Mouse (Mus musculus): ENCODE results near the gene Mxd3. TPM values are rescaled to one million over a fixed set of nuclear protein-coding genes. Genes with fewer than 3 reads are reported as not detected.

Gene Mxd3
- polyA plus RNA-seq, 1 experiment from 2014 or later, result 30.2 TPM

- ATAC-seq (replicated peaks; ENCODE audit: low FRiP score, low TSS enrichment, low read depth) (no peak), DNase-seq (ENCODE audit: low spot score) (no peak)
- Histone ChIP-seq H3K36me3 (ENCODE audit: control insufficient read depth, insufficient read depth, low read length) (no peaks in the 10 kb centered on the region), H3K27me3 (replicated peaks; ENCODE audit: control insufficient read depth, insufficient read depth, low read length) (0 out of 2 replicates have a peak, but pooled peaks cover 4% of the 10 kb centered on the region), H3K9ac (ENCODE audit: low read length) (no peak overlapping the region), H3K27ac (ENCODE audit: low read depth) (no peak overlapping the region), H3K4me3 (ENCODE audit: low read depth, low read length) (no peak overlapping the region), H3K4me2 (ENCODE audit: low read length) (no peak overlapping the region), H3K9me3 (ENCODE audit: control insufficient read depth, low read length) (no peaks in the 10 kb centered on the region), H3K4me1 (replicated peaks; ENCODE audit: control insufficient read depth, insufficient read depth, low read length) (no peaks in the 10 kb centered on the region)
- whole genome bisulfite sequencing, result 75% methylated on average over 7 of the region's 7 CpGs
Observed at GRCm38 (mm10) chr13:55368401-55368800, 38.8 kb upstream of the Mxd3 start.

- ATAC-seq (replicated peaks; ENCODE audit: low FRiP score, low TSS enrichment, low read depth) (peak; percentile 98), DNase-seq (ENCODE audit: low spot score) (peak; percentile 95)
- Histone ChIP-seq H3K27ac (ENCODE audit: low read depth) (peak within 1 kb of the TSS; percentile 95), H3K36me3 (ENCODE audit: control insufficient read depth, insufficient read depth, low read length) (peaks cover 37% of the 10 kb centered on the region), H3K9me3 (ENCODE audit: control insufficient read depth, low read length) (no peaks in the 10 kb centered on the region), H3K4me1 (replicated peaks; ENCODE audit: control insufficient read depth, insufficient read depth, low read length) (peaks cover 13% of the 10 kb centered on the region), H3K4me2 (ENCODE audit: low read length) (peak within 1 kb of the TSS; percentile 94), H3K9ac (ENCODE audit: low read length) (peak within 1 kb of the TSS; percentile 87), H3K27me3 (replicated peaks; ENCODE audit: control insufficient read depth, insufficient read depth, low read length) (no peaks in the 10 kb centered on the region), H3K4me3 (ENCODE audit: low read depth, low read length) (peak within 1 kb of the TSS; percentile 97)
- WGBS, result under 1% methylated on average over 35 of the region's 35 CpGs
Observed at GRCm38 (mm10) chr13:55362453-55363060, 32.9 kb upstream of the Mxd3 start, which contains the start of gene Lman2. Gene Lman2, minus strand, starts transcription at chr13:55362783.

- peak overlapping the region; percentile 97 for H3K4me3 ChIP-seq (ENCODE audit: low read depth, low read length)
- ATAC-seq (replicated peaks; ENCODE audit: low FRiP score, low TSS enrichment, low read depth), result peak; percentile 25; the same call in 1 of the 2 replicates
- H3K4me1 ChIP-seq (replicated peaks; ENCODE audit: control insufficient read depth, insufficient read depth, low read length), result peaks cover 13% of the 10 kb centered on the region
- peaks cover 42% of the 10 kb centered on the region for H3K36me3 ChIP-seq (ENCODE audit: control insufficient read depth, insufficient read depth, low read length)
- WGBS, result under 1% methylated on average over 32 of the region's 32 CpGs
- no peak for DNase-seq (ENCODE audit: low spot score)
- H3K27me3 ChIP-seq (replicated peaks; ENCODE audit: control insufficient read depth, insufficient read depth, low read length), result no peaks in the 10 kb centered on the region
- H3K27ac ChIP-seq (ENCODE audit: low read depth), result peak overlapping the region; percentile 95
- peak overlapping the region; percentile 87 for H3K9ac ChIP-seq (ENCODE audit: low read length)
- no peaks in the 10 kb centered on the region for H3K9me3 ChIP-seq (ENCODE audit: control insufficient read depth, low read length)
- peak overlapping the region; percentile 94 for H3K4me2 ChIP-seq (ENCODE audit: low read length)
Observed at GRCm38 (mm10) chr13:55361974-55362452, 32.4 kb upstream of the Mxd3 start.

- ATAC-seq (replicated peaks; ENCODE audit: low FRiP score, low TSS enrichment, low read depth) (no peak), DNase-seq (ENCODE audit: low spot score) (no peak)
- Histone ChIP-seq H3K4me3 (ENCODE audit: low read depth, low read length) (peak overlapping the region; percentile 97), H3K9ac (ENCODE audit: low read length) (peak overlapping the region; percentile 87; the same call in 1 of the 2 replicates), H3K9me3 (ENCODE audit: control insufficient read depth, low read length) (no peaks in the 10 kb centered on the region), H3K36me3 (ENCODE audit: control insufficient read depth, insufficient read depth, low read length) (peaks cover 42% of the 10 kb centered on the region), H3K4me1 (replicated peaks; ENCODE audit: control insufficient read depth, insufficient read depth, low read length) (peaks cover 13% of the 10 kb centered on the region), H3K4me2 (ENCODE audit: low read length) (peak overlapping the region; percentile 94), H3K27ac (ENCODE audit: low read depth) (no peak overlapping the region), H3K27me3 (replicated peaks; ENCODE audit: control insufficient read depth, insufficient read depth, low read length) (no peaks in the 10 kb centered on the region)
Observed at GRCm38 (mm10) chr13:55361145-55361544, 31.5 kb upstream of the Mxd3 start.

GRCm38 (mm10) chr13:55346745-55347144, 17.1 kb upstream of the Mxd3 start:
- peaks cover 73% of the 10 kb centered on the region for H3K36me3 ChIP-seq (ENCODE audit: control insufficient read depth, insufficient read depth, low read length)

GRCm38 (mm10) chr13:55344286-55344685, 14.7 kb upstream of the Mxd3 start:
- WGBS, result 92% methylated on average over 7 of the region's 7 CpGs
- Histone ChIP-seq H3K36me3 (ENCODE audit: control insufficient read depth, insufficient read depth, low read length) (peaks cover 52% of the 10 kb centered on the region), H3K27me3 (replicated peaks; ENCODE audit: control insufficient read depth, insufficient read depth, low read length) (no peaks in the 10 kb centered on the region), H3K4me2 (ENCODE audit: low read length) (no peak overlapping the region), H3K4me3 (ENCODE audit: low read depth, low read length) (no peak overlapping the region), H3K9ac (ENCODE audit: low read length) (no peak overlapping the region), H3K9me3 (ENCODE audit: control insufficient read depth, low read length) (no peaks in the 10 kb centered on the region), H3K27ac (ENCODE audit: low read depth) (no peak overlapping the region), H3K4me1 (replicated peaks; ENCODE audit: control insufficient read depth, insufficient read depth, low read length) (no peaks in the 10 kb centered on the region)
- DNase-seq (ENCODE audit: low spot score), result no peak
- ATAC-seq (replicated peaks; ENCODE audit: low FRiP score, low TSS enrichment, low read depth), result no peak

More at GRCm38 (mm10) chr13:55346745-55347144, 17.1 kb upstream of the Mxd3 start:
- no peak for ATAC-seq (replicated peaks; ENCODE audit: low FRiP score, low TSS enrichment, low read depth)
- H3K27ac ChIP-seq (ENCODE audit: low read depth), result no peak overlapping the region
- 87% methylated on average over 11 of the region's 11 CpGs for WGBS
- H3K4me1 ChIP-seq (replicated peaks; ENCODE audit: control insufficient read depth, insufficient read depth, low read length), result no peaks in the 10 kb centered on the region
- no peak overlapping the region for H3K4me2 ChIP-seq (ENCODE audit: low read length)
- H3K9me3 ChIP-seq (ENCODE audit: control insufficient read depth, low read length), result no peaks in the 10 kb centered on the region
- no peak overlapping the region for H3K9ac ChIP-seq (ENCODE audit: low read length)
- DNase-seq (ENCODE audit: low spot score), result no peak
- no peak overlapping the region for H3K4me3 ChIP-seq (ENCODE audit: low read depth, low read length)
- H3K27me3 ChIP-seq (replicated peaks; ENCODE audit: control insufficient read depth, insufficient read depth, low read length), result no peaks in the 10 kb centered on the region

- H3K9me3 ChIP-seq (ENCODE audit: control insufficient read depth, low read length), result no peaks in the 10 kb centered on the region
Observed at GRCm38 (mm10) chr13:55342469-55342868, 12.8 kb upstream of the Mxd3 start.

GRCm38 (mm10) chr13:55339259-55339658, 9.6 kb upstream of the Mxd3 start:
- Histone ChIP-seq H3K36me3 (ENCODE audit: control insufficient read depth, insufficient read depth, low read length) (peaks cover 3% of the 10 kb centered on the region), H3K27ac (ENCODE audit: low read depth) (no peak overlapping the region), H3K4me1 (replicated peaks; ENCODE audit: control insufficient read depth, insufficient read depth, low read length) (no peaks in the 10 kb centered on the region), H3K9me3 (ENCODE audit: control insufficient read depth, low read length) (no peaks in the 10 kb centered on the region), H3K4me3 (ENCODE audit: low read depth, low read length) (no peak overlapping the region), H3K27me3 (replicated peaks; ENCODE audit: control insufficient read depth, insufficient read depth, low read length) (no peaks in the 10 kb centered on the region), H3K4me2 (ENCODE audit: low read length) (no peak overlapping the region), H3K9ac (ENCODE audit: low read length) (no peak overlapping the region)
- no peak for DNase-seq (ENCODE audit: low spot score)
- 31% methylated on average over 2 of the region's 2 CpGs for WGBS
- peak; percentile 39; the same call in 1 of the 2 replicates for ATAC-seq (replicated peaks; ENCODE audit: low FRiP score, low TSS enrichment, low read depth)

More at GRCm38 (mm10) chr13:55342469-55342868, 12.8 kb upstream of the Mxd3 start:
- no peaks in the 10 kb centered on the region for H3K4me1 ChIP-seq (replicated peaks; ENCODE audit: control insufficient read depth, insufficient read depth, low read length)
- no peak overlapping the region; the same call in 1 of the 2 replicates for H3K9ac ChIP-seq (ENCODE audit: low read length)
- H3K27me3 ChIP-seq (replicated peaks; ENCODE audit: control insufficient read depth, insufficient read depth, low read length), result no peaks in the 10 kb centered on the region
- no peak overlapping the region for H3K27ac ChIP-seq (ENCODE audit: low read depth)
- DNase-seq (ENCODE audit: low spot score) (no peak), ATAC-seq (replicated peaks; ENCODE audit: low FRiP score, low TSS enrichment, low read depth) (no peak)
- no peak overlapping the region for H3K4me3 ChIP-seq (ENCODE audit: low read depth, low read length)
- peaks cover 35% of the 10 kb centered on the region for H3K36me3 ChIP-seq (ENCODE audit: control insufficient read depth, insufficient read depth, low read length)
- 32% methylated on average over 11 of the region's 11 CpGs for WGBS
- no peak overlapping the region for H3K4me2 ChIP-seq (ENCODE audit: low read length)
